Mouse (Mus musculus): ENCODE measurements around the gene Tmem178b. TPM values are rescaled to one million over a fixed set of nuclear protein-coding genes. Genes with fewer than 3 reads are reported as not detected.

The Tmem178b gene
- total RNA-seq, 2 experiments from 2014 or later, result not detected

DNA sequence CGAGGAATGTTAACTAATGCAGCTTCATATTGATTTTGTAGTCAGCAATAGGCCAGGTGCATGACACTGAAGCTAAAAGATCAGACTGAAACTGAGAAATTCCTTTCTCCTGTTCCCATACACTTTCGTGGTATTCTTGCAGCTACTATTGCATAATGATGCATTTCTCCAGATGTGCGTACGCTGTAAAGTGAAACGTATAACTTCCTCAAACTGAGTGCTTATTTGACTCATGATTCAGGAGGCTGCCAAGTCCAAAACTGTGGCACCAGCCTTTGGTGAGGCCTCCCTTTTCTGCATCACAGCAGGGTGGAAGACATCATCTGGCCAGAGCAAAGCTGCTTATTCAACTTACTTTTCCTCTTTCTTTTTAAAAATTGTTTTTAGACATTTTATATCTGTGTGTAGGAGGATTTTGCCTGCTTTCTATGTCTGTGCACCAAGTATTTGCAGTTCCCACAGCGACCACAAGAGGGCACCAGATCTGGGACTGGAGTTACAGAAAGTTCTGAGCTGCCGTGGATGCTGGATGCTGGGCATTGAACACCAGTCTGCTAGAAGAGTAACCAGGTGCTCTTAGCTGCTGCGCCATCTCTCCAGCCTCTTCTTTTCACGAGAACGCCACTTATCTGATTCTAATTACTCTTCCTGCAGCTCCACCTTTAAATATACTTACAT lies 362.9 kb downstream of the Tmem178b start:
- ATAC-seq (replicated peaks; ENCODE audit: poor library complexity, severe bottlenecking), result peak; percentile 96

DNA sequence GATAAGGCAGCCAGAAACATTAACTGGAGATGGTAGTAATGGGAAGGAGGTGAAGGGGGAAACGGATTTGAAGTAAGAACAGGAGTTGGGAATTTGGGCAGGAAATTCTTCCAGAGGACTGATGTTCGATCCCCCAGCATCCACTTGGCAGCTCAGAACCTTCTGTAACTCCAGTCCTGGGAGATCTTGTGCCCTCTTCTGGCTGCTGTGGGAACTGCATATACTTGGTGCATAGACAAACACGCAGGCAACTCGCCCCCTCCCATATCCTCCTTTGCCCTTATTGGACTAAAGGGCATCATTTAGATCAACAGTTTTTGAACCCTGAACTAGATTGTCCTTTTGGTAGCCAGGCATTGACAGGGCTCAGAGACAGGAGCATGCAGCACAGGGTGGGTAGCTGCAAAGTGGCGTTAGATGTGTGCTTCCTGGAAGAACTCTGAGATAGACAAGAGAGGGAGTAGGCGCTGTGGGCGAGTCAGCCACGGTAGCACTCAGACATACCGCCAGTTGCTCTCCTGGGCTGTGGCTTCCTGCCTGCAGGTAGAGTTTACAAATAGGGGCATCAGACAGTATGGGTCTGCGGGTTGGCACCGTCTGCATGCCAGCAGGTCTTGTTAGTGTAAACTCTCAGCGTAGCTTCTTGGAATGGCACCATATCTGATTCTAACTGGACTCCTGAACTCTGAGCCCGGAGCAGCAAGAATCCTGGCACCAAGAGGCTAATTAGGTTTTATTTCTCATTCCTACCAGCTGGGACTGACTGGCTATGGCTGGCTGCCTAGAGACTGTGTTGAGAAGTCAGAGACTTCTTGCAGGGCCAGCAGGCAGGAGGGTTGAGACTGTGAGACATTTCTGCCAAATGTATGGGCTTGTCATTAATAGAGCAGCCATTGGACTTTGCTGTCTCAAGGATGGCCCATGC lies 364.0 kb downstream of the Tmem178b start:
- ATAC-seq (replicated peaks; ENCODE audit: poor library complexity, severe bottlenecking), result peak; percentile 40; the same call in 1 of the 2 replicates

DNA sequence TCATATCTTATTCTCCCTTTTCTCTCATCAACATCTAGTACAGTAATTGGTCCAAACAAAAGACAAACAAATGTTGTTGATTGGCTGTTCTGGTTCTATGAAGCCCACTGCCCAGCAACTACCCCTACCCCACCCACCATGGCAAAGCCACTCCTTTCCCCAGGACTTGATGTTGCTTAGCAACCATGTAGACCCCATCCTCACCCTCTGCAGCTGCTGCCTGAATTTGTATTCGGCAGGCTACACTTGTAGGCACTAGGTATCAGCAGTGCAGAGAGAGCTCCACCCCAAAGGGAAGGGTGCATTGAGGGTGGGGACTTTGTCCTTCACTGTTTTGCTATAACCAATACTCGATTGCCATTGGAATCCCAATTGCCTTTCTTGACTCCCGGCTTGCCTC lies 365.8 kb downstream of the Tmem178b start:
- ATAC-seq (replicated peaks; ENCODE audit: poor library complexity, severe bottlenecking), result no peak

DNA sequence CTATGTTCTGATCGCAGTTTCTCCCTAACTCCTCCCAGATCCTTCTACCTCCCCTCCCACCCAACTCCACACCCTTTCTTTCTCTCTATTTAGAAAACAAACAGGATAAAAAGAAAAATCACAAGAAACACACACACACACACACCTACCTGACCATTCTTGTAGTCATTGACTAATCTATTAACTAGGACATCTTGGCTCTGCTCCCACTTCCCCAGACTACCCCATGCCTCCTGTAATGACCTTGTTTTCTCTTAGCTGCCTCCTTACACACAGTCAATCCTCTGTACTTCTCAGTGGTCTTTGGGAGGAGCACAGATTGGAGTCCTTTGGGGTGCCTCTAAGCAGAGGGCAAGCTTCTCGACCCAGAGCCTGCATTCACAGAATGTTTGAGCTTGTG lies 367.6 kb downstream of the Tmem178b start:
- no peak for ATAC-seq (replicated peaks; ENCODE audit: poor library complexity, severe bottlenecking)

DNA sequence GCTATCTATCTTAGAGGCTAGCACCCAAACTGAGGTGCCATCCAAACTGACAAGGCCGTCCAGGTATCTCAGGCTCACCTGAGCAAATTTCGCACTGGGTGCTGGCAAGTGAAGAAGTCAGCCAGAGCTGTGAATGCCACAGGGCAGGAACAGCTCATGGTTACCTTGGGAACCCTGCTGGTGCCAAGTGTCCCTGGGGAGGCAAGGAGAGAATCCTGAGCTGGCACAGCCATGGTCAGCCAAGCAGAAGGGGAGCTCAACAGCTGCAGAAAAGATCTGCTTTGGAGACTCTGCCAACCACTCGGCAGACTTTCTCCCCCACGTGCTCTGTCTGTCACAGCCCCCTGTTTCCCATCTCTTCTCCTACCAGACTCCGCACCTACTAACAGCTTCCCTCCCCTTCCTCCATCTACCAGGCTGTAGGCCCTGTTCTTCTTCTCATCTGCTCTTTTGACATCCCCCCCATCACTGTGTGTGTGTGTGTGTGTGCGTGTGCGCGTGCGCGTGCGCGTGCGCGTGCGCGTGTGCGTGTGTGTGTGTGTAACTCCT lies 374.4 kb downstream of the Tmem178b start:
- no peak for ATAC-seq (replicated peaks; ENCODE audit: poor library complexity, severe bottlenecking)

DNA sequence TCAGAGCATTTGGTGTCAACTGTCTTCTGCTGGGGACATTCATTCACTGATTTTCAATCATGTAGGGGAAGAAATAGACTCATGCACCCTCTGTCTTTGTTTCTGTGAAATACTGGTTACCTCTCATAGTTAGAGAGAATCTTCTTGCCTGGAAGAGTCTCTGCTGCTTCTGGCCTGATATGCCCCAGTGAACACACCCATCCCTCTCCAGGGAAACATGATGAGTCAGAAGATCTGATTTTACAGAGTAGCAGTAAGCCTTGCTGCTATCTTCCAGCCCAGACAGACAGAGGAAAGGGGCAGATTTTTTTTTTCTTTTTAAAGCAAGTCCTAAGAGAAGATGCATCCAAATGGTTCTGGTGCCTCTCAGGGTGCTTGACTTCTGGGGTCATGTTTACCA lies 376.9 kb downstream of the Tmem178b start:
- ATAC-seq (replicated peaks; ENCODE audit: poor library complexity, severe bottlenecking), result no peak

DNA sequence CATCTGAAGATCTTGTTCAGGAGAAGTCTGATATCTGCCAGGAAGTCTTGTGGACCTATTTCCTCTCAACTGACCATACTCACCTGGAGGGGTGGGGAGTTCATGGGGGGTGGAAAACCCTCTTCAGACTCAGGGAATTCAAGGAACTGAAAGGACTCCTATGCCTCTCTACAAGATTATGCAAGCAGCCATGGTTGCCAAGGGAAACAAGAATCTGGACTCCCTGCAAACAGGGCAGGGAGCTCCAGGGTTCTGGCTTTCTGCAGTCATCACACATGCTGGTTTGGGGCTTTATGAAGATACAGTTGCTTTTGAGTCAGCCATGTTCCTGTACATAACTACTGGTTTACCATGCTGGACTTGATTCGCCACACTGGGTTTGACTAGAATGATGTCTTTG lies 390.6 kb downstream of the Tmem178b start:
- no peak for ATAC-seq (replicated peaks; ENCODE audit: poor library complexity, severe bottlenecking)

DNA sequence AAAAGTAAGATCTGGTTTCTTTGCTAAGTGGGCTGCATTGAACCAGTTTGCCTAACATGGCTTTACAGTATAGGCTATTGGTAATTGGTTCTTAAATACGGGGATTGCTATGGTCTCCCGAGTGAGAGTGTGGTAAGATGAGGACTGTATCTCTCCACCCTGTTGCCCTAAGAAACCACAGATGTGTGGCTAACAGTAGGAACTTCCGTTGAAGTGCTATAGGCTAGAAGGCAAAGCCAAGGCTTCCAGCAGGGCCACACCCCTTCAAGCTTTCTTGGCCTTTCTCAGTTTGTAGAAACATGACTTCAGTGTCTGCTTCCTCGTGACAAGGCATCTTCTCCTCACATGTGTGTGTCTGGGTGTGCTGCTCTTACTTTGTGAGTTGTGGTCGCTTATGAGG lies 427.6 kb downstream of the Tmem178b start:
- ATAC-seq (replicated peaks; ENCODE audit: poor library complexity, severe bottlenecking), result no peak

DNA sequence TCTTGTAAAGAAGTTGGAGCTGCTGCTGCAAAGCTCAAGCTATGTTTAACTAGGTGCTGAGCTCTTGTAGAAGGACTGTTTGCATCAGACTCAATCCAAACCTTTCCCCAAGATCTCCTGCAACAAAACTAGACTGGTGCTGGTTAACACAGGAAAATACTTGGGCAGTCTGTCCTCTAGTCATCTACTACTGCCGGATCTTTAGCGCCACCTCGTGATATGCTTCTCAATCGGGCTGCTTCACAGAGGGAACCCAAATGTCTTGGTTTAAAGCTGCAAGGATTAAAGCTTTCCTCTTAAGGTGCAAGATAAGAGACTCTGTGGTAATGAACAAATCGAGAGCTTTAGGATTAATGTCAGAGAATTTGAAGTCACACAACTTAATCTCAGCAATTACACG lies 430.3 kb downstream of the Tmem178b start:
- ATAC-seq (replicated peaks; ENCODE audit: poor library complexity, severe bottlenecking), result no peak

Other genes with a start within 250 kb of the Tmem178b start
- gene Braf, start 147.8 kb upstream of the Tmem178b start, total RNA-seq (2014; fragmentation: Nextera tagmentation), result 25.1 and 29.1 TPM in 2 replicates
- gene Braf, start 147.8 kb upstream of the Tmem178b start, total RNA-seq (2017), result 24.1 and 28.7 TPM in 2 replicates
- gene Mrps33, start 62.3 kb upstream of the Tmem178b start, total RNA-seq (2014; fragmentation: Nextera tagmentation), result 107 and 122 TPM in 2 replicates
- gene Mrps33, start 62.3 kb upstream of the Tmem178b start, total RNA-seq (2017), result 55.8 and 64.7 TPM in 2 replicates

All from granulocyte monocyte progenitor cell, adult 5-6 weeks (primary cell).